Mouse (Mus musculus) CD4-positive, CD25-positive, alpha-beta regulatory T cell, adult 2 months (primary cell): ENCODE measurements around the gene Hoxd3.

Experiments used
- DNase-seq: peaks from one replicate; pipeline ENCODE4 v3.0.0-alpha.2; 2012; ENCODE audit warnings: low read depth, low spot score

Hoxd3 gene

DNA sequence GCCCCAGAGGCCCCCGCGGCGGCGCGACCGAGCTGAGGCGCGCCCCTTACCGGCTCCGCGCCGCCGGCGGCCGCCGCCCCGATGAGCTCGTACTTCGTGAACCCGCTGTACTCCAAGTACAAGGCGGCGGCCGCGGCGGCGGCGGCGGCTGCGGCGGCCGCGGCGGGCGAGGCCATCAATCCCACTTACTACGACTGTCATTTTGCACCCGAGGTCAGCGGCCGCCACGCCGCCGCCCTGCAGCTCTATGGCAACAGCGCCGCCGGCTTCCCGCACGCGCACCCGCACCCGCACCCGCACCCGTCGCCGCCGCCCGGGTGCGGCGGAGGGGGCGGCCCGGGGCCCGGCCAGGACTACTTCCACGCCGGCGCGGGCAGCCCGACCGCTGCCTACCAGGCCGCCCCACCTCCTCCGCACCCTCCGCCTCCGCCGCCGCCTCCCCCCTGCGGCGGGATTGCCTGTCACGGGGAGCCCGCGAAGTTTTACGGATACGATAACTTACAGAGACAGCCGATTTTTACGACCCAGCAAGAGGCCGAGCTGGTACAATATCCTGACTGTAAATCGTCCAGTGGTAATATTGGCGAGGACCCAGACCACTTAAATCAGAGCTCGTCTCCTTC lies 6.1 kb upstream of the Hoxd3 start:
- peak; percentile 38 for DNase-seq

- no peak for DNase-seq
These were observed 5.2 kb upstream of the Hoxd3 start for GRCm38 (mm10) chr2:74706393-74706960.

DNA sequence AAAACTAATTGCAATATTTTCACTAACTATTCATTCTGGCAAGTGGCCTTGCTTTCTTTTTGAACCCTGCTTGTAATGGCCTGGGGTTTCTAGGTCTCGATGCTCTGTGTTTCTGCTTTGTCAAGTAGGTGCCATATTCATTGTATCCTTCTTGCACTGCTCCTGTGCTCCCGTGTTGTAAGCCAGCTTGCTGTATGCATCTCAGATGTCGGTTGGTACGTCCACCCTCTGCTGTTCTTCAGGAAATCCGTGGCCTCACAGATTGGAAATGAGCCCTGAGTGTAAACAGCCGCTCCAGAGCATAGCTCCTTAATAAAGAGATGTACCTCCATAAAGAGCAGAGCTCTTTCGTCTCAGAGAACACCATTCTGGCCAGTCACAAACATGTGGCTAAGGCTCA lies 4.1 kb upstream of the Hoxd3 start:
- no peak for DNase-seq

DNA sequence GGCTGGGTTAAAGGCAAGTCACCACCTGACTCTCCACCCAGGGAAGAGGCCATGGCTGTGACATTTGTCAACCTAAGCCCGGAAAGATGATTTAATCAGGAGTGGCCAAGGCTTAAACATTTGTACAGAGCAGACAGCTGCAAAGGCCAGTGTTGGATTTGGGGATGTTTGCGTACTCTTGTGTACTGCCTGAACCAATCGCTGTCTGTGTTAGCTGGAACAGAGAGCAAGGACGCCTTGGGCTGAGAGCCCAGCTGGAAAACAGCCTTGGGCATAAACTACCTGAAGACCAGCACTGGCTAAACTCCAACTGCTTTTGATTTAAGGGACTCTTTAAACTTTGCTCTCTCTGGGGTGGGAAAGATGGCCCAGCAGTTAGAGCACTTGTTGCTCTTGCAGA lies 3.1 kb upstream of the Hoxd3 start:
- no peak for DNase-seq

- no peak for DNase-seq
These were observed 2.0 kb upstream of the Hoxd3 start for GRCm38 (mm10) chr2:74709465-74710419.

DNA sequence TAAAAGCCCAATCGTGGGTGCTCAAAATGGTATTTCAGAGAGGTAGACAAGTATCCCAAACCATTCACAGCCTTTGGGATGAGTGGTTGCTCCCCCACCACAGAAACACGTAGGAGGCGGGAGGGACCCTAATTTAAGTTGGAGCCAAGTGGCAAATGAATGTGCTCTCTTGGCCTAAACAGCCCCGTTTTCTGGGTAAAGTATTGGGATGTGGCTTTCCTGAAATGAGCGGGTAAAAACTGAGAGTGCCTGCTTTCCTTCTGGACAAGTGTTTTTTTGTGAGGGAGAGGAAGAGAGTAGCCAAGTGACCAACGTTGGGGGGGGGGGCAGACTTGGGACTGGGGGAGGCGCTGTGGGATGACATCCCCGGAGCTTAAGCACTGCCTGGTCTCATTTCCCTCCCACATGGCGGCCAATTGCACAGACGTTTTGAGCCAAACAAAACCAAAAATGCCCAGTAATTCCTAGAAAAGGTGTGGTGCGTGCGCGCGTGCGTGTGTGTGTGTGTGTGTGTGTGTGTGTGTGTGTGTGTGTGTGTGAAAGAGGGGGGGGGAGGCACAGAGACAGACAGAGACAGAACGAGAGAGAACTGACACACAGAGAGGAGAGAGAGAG lies 691 bp upstream of the Hoxd3 start:
- no peak for DNase-seq

GRCm38 (mm10) chr2:74713239-74714150 lies 1.8 kb downstream of the Hoxd3 start:
- no peak for DNase-seq

- no peak for DNase-seq
These were observed 2.5 kb downstream of the Hoxd3 start for GRCm38 (mm10) chr2:74714156-74714789.

DNA sequence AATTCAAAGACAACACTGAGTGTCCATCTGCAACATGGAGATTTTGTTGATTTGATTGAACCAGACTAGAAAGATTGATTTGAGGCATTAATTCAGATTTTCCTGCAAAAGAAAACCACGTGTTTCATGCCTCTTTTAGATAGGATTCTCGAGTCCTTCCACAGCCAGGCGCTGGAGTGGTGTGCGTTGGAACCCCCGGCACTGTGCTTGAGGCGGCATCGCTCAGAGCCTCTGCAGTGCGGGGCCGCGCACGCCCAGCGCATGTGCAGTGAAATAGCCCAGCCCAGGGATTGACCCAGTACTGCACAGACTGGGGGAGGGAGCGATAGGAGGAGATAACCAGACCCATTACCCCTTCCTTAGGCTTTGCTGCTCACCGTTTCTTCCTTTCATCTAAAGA lies 3.2 kb downstream of the Hoxd3 start:
- DNase-seq, result no peak

GRCm38 (mm10) chr2:74715504-74716241 lies 3.9 kb downstream of the Hoxd3 start:
- DNase-seq, result peak; percentile 81

DNA sequence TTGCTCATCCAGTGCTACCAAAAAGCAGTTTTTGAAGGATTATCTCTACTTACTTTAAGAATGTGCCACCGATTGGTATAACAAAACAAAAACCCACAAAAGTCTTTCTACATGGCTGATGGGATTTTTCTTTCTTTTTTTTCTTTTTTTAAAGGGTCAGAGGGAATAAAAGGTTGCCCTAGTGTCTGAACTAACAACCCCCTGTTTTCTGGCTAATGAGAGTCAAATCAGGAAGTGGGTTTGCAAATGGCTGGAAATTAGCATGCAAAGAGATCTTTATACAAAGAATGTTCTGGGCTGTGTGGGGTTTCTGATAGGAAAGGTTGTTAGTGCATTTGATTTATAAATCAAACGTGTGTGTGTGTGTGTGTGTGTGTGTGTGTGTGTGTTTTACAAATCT lies 8.7 kb downstream of the Hoxd3 start:
- DNase-seq, result no peak

GRCm38 (mm10) chr2:74720955-74721491 lies 9.3 kb downstream of the Hoxd3 start:
- DNase-seq, result no peak

- DNase-seq, result no peak
These were observed 10.2 kb downstream of the Hoxd3 start for GRCm38 (mm10) chr2:74721882-74722281.

DNA sequence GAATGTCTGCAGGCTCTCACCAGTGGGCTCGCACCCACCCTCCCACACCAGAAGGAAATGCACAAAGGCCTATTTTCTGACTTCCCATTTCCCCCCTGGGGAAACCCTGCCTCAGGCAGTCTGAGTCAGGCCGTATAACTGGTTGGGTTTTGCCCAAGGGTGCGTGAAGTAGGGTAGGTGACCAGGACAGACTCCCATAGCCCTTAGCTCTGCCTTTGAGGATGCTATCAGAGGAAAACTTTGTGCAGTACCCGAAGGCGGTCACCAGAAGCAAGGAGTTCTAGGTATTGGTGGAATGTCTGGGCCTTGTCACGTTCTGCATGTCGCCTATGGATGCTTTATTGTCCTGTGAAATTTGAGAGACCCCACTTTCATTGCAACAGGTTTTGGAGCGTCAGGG lies 11.2 kb downstream of the Hoxd3 start:
- no peak for DNase-seq

DNA sequence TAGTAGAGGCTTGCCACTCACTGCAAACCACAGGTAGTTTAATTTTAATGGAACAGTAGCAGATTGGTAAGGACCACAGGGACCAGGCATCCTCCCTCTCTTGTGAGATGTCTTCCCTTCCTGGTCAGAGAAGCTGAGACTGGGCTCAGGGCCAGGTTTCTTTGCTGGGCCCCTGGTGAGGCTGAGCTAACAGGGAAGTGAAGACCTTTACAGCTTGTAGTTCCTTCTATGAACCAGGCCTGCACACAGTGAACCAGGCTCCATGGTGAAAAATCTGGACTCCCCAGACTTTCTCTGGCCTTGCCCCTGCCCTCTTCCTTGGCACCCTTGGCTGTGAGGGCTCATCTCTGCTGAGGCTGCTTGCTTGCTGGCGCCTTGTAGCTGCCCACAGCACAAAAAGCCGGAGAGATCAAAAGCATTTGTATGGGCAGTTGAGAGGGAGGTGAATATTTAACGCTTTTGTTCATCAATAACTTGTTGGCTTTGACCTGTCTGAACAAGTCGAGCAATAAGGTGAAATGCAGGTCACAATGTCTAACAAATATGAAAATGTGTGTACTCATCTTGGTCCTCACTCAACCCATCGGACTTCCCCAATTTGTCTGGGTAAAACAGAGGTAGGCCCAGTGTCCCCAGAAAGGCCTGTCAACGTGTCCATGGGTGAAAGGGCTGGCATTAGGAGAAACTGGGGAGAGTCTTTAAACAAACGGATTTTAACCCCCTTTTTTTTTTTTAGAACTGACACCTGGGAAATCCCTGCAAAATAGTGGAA lies 12.7 kb downstream of the Hoxd3 start:
- DNase-seq, result no peak

- DNase-seq, result no peak
These were observed 13.4 kb downstream of the Hoxd3 start for GRCm38 (mm10) chr2:74725171-74725570.

DNA sequence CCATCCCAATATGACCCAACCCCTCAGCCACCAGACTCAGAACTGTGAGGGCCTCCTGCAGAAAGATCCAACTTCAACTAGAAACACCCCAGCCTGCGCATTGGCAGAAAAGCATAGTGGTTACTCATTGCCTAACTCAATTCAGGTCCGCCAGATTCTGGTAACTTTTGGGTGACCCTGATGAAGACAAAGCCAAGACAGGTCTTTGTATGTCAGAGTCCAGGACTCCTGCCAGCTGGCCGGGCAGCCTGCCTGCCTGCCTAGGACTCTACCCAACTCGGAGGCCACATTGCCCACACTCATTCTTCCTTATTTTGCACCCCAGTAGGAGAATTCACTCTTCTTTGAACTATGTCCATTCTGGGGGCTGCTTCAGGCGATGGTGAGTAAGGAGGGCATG lies 14.8 kb downstream of the Hoxd3 start, which contains the start of gene Gm28230:
Gene Gm28230, plus strand, starts transcription at position 178 of the 400 bp plus-strand sequence.
- DNase-seq, result no peak

GRCm38 (mm10) chr2:74726973-74727639 lies 15.4 kb downstream of the Hoxd3 start:
- DNase-seq, result no peak
